Mouse (Mus musculus) midbrain, embryonic 13.5 days (tissue): ENCODE data around the gene Tmem200b. TPM values are rescaled to one million over a fixed set of nuclear protein-coding genes. Genes with fewer than 3 reads are reported as not detected.
A peak's percentile ranks its signal among the peaks of the same experiment; 100 is the strongest.

Experiments
- ATAC-seq: fragments of 200-750 bp; cut with Nextera tagmentation; 2 replicates; pipeline ENCODE4 v1.8.0; 2017; ENCODE audit warnings: mild to moderate bottlenecking, moderate TSS enrichment, moderate library complexity
- H3K27ac ChIP-seq: fragments of 300-500 bp; sonication (generic); 2 replicates; pipeline ENCODE4 v1.5.1; 2015; ENCODE audit warnings: inconsistent platforms, mild to moderate bottlenecking, moderate library complexity
- H3K27me3 ChIP-seq: fragments of 300-500 bp; sonication (generic); 2 replicates; pipeline ENCODE4 v1.6.1; 2015; ENCODE audit warnings: mild to moderate bottlenecking, inconsistent platforms
- H3K36me3 ChIP-seq: fragments of 300-500 bp; sonication (generic); 2 replicates; pipeline ENCODE4 v1.6.1; 2015; ENCODE audit warnings: mild to moderate bottlenecking, inconsistent platforms
- H3K4me1 ChIP-seq: fragments of 300-500 bp; sonication (generic); replicated peaks from 2 replicates; pipeline ENCODE4 v1.6.1; 2015; ENCODE audit warnings: inconsistent platforms
- H3K4me2 ChIP-seq: fragments of 300-500 bp; sonication (generic); replicated peaks from 2 replicates; pipeline ENCODE4 v1.6.1; 2015; ENCODE audit warnings: moderate library complexity, mild to moderate bottlenecking, inconsistent platforms
- H3K4me3 ChIP-seq: fragments of 300-500 bp; sonication (generic); replicated peaks from 2 replicates; pipeline ENCODE4 v1.5.1; 2015; ENCODE audit warnings: mild to moderate bottlenecking, inconsistent platforms
- H3K9ac ChIP-seq: fragments of 300-500 bp; sonication (generic); replicated peaks from 2 replicates; pipeline ENCODE4 v1.6.1; 2015; ENCODE audit warnings: mild to moderate bottlenecking, inconsistent platforms
- H3K9me3 ChIP-seq: fragments of 300-500 bp; sonication (generic); 2 replicates; pipeline ENCODE4 v1.6.1; 2016; ENCODE audit warnings: mild to moderate bottlenecking, inconsistent platforms
- WGBS: fragments of 180-500 bp; shearing (Covaris S2); methylation state at CpG from one replicate; pipeline ENCODE4 v1.1.7; 2015; 5-methylcytosine and 5-hydroxymethylcytosine counted together
- polyA plus RNA-seq: library from polyadenylated mRNA; unstranded; fragments of >200 nt; fragmentation: Nextera tagmentation; extraction: Ambion mirVana; gene quantifications from 2 replicates; pipeline ENCODE4 v1.2.1, GENCODE M21; 2015

Tmem200b gene
- polyA plus RNA-seq, 1 experiment from 2014 or later: not detected

DNA sequence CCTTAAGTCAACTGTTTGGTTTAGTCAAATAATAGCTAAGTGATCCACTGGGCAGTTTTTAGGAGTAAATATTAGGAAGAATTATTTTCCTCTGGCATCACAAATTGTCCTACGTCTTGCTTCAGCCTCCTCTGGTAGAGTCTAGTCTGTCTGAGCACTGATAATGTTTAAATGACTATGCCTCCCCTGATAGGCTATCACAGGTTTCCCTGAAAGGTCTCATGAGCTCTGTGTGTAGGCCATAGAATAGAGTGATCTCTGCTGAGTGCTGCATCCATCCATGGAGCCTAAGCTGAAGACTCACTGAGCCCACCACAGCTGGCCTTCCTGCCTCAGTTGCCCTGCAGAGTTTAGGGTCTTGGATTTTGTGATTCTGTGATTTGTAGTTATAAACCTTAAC is 33.0 kb upstream of the Tmem200b start:
- Histone ChIP-seq H3K9ac (no peak overlapping the region), H3K4me3 (no peak overlapping the region), H3K27ac (no peak overlapping the region), H3K4me1 (peaks cover 16% of the 10 kb centered on the region), H3K4me2 (no peak overlapping the region), H3K27me3 (no peaks in the 10 kb centered on the region), H3K9me3 (no peaks in the 10 kb centered on the region), H3K36me3 (peaks cover 34% of the 10 kb centered on the region)
- WGBS: 86% methylated on average over 1 of the region's 1 CpGs
- no peak for ATAC-seq

DNA sequence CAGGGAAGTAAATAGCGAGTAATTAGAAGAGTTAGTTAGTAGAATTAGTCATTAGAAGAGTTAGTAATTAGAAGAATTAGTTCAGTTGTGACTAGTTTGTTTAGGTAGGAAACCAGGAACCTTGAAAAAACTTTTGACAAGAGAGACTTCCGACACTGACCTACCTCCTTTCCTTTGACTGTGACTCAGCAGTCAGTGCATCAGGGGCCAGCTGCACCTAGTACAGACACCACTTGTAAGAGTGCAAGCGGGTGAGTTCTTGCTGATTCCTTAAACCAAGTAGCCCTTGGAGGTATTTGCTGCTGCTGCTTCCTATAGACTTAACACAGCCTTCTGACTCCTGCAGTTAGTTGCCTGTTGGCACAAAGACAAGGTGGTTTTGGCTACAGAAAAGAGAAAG is 30.9 kb upstream of the Tmem200b start:
- H3K4me2 ChIP-seq: no peak overlapping the region
- WGBS: 92% methylated on average over 3 of the region's 3 CpGs
- H3K4me3 ChIP-seq: no peak overlapping the region
- no peak overlapping the region for H3K9ac ChIP-seq
- H3K9me3 ChIP-seq: no peaks in the 10 kb centered on the region
- peaks cover 44% of the 10 kb centered on the region for H3K36me3 ChIP-seq
- no peak overlapping the region for H3K27ac ChIP-seq
- H3K4me1 ChIP-seq: no peaks in the 10 kb centered on the region
- no peaks in the 10 kb centered on the region for H3K27me3 ChIP-seq
- ATAC-seq: no peak

DNA sequence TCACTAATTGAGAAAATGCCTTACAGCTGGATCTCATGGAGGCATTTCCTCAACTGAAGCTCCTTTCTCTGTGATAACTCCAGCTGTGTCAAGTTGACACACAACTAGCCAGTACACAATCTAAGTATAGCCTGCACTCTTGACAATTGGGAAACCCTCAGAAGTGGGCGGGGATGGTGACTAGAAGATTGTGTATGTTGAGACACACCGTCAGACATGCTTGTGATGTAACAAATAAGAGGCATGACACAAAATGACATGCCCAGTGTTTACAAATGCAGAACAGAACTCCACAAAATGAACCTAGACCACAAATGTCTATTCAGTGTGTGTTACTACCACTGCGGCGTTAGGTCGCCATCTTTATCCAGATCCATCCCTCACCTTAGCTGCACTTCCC is 24.5 kb upstream of the Tmem200b start:
- Histone ChIP-seq H3K9me3 (no peaks in the 10 kb centered on the region), H3K4me3 (no peak overlapping the region), H3K36me3 (peaks cover 82% of the 10 kb centered on the region), H3K4me2 (no peak overlapping the region), H3K27me3 (no peaks in the 10 kb centered on the region), H3K27ac (no peak overlapping the region), H3K4me1 (no peaks in the 10 kb centered on the region), H3K9ac (no peak overlapping the region)
- WGBS: 99% methylated on average over 5 of the region's 5 CpGs
- no peak for ATAC-seq

DNA sequence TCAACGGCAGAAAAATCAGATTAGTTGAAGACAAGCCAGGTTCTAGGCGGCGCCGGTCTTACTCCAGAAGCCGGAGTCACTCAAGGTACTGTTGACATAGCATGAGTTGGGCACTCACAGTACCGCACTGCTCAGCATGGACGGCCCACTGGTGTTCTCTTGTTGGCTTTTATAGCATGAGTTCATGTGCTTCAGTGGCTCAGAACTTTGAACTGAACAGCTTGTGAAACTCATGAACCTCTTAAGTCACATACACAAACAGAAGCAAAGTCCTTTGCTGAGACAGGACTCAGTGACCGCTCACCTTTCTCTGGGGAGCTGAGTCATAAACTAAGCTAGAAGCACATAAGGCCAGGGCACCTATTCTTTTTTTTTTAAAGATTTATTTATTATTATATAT is 23.8 kb upstream of the Tmem200b start:
- Histone ChIP-seq H3K27me3 (no peaks in the 10 kb centered on the region), H3K4me3 (no peak overlapping the region), H3K27ac (no peak overlapping the region), H3K36me3 (peaks cover 81% of the 10 kb centered on the region), H3K4me2 (no peak overlapping the region), H3K4me1 (no peaks in the 10 kb centered on the region), H3K9me3 (no peaks in the 10 kb centered on the region), H3K9ac (no peak overlapping the region)
- 96% methylated on average over 8 of the region's 8 CpGs for WGBS
- no peak for ATAC-seq

DNA sequence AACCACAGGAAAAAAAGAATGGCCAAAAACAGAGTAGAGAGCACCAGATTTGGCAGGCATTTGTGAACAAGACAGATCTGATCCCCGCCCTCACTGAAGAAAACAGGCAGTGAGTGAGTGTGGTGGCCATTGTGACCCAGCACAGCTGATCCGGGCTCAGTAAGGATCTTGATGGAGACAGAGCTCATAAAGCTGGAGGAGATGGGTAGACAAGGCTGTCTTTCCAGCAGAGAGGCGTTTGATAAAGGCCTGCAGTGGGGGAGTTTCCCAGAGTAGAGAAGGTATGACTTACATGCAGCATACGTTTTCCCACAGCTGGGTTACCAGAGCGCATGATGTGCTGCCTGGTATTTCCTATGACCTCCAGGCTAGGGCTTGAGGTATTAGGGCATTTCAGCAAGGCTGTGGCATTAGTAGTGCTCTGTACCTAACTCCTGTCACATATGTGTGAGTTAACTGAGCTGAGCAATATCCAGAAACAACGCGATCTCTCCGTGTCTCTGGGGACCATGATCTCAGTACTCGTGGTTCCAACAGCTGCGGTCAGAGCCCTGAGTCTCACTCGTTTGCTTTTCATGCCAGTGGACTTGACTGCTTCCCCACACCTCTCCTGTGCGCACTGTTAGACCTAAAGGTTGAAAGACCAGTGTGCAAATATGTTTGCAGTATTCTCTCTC is 22.9 kb upstream of the Tmem200b start:
- Histone ChIP-seq H3K9ac (no peak overlapping the region), H3K27ac (no peak overlapping the region), H3K4me3 (no peak overlapping the region), H3K4me2 (no peak overlapping the region), H3K4me1 (no peaks in the 10 kb centered on the region), H3K36me3 (peaks cover 73% of the 10 kb centered on the region), H3K27me3 (no peaks in the 10 kb centered on the region), H3K9me3 (no peaks in the 10 kb centered on the region)
- 85% methylated on average over 12 of the region's 12 CpGs for WGBS
- no peak for ATAC-seq

DNA sequence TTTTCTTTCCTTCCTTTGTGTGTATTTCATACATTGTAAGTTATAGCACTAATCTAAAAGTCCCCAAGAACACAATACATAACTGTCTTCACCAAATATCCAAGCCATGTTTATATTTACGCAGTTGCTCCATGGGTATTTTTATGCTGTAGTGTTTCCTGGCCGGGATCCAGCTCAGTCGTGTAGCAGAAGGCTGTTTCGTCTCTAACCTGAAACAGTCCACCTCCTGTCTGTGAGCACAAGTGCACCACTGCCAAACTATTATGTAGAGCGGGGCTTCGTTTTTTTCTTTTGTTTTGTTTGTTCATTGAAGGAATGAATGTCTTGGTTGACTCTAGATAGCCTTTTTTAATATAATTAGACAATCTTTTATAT is 22.4 kb upstream of the Tmem200b start:
- Histone ChIP-seq H3K27me3 (no peaks in the 10 kb centered on the region), H3K4me3 (no peak overlapping the region), H3K4me1 (no peaks in the 10 kb centered on the region), H3K4me2 (no peak overlapping the region), H3K9me3 (no peaks in the 10 kb centered on the region), H3K36me3 (peaks cover 69% of the 10 kb centered on the region), H3K9ac (no peak overlapping the region), H3K27ac (no peak overlapping the region)
- WGBS: 94% methylated on average over 6 of the region's 6 CpGs
- ATAC-seq: no peak

DNA sequence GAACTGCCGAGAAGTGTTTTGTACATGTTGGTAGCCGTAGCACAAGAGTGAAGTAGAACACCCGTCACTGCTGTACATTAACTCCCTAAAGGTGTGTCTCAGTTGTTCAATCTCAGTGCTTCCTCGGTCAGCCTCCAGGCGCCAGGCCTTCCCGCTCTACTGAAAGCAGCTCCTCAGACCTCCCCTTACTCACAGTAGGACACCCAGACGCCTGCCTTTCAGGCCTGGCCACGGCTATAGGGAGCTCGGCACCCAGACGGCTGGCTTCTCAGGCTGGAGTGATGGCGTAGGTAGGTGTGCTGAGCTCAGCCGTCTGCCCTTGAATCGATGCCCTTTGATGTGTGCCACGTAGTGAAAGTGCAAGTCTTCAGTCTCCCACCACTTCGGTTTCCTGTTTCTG is 20.5 kb upstream of the Tmem200b start:
- Histone ChIP-seq H3K27ac (no peak overlapping the region), H3K4me1 (no peaks in the 10 kb centered on the region), H3K4me2 (no peak overlapping the region), H3K27me3 (no peaks in the 10 kb centered on the region), H3K36me3 (peaks cover 74% of the 10 kb centered on the region), H3K9ac (no peak overlapping the region), H3K4me3 (no peak overlapping the region), H3K9me3 (no peaks in the 10 kb centered on the region)
- 92% methylated on average over 15 of the region's 15 CpGs for WGBS
- no peak for ATAC-seq

DNA sequence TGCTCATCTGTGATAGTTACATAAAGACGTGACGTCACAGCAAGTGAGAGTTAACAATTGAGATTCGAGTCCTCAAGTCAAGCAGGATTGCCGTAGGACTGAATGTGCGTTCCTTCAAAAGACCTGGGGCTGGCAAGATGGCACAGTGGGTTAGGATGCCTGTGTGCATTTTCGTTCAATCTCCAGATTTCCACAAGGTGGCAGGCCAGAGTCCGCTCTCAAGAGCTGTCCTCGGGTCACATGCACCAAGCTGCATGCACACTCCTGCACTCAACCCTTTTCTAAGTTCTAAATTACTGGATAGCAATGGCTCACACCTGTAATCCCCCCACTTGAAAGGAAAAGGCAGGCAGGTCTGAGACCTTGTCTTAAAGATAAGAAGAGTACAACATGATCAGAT is 17.1 kb upstream of the Tmem200b start:
- H3K36me3 ChIP-seq: peaks cover 49% of the 10 kb centered on the region
- 56% methylated on average over 8 of the region's 8 CpGs for WGBS
- ATAC-seq: peak; percentile 43; the same call in 1 of the 2 replicates

DNA sequence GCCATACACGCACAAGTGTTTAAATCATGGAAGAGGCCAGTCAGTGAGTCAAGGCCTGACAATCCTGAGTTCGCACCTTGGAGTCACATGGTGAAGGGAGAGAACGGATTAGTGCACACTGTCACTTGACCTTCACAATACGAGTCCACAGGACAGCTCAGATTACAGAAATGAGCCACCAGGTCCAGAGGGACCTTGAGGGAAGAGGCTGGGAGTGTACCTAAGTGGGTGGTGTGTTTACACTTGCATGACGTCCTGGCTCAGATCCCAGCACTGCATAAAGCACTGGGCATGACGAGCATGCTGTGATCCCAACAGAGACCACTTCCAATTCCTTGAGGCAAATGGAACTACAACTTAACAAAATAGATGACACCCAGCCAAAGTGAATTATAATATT is 15.1 kb upstream of the Tmem200b start:
- Histone ChIP-seq H3K36me3 (peaks cover 30% of the 10 kb centered on the region), H3K27ac (no peak overlapping the region), H3K9me3 (no peaks in the 10 kb centered on the region), H3K4me2 (no peak overlapping the region), H3K4me1 (peaks cover 18% of the 10 kb centered on the region), H3K27me3 (no peaks in the 10 kb centered on the region), H3K9ac (no peak overlapping the region), H3K4me3 (no peak overlapping the region)
- ATAC-seq: no peak
- 76% methylated on average over 6 of the region's 6 CpGs for WGBS

More for the DNA sequence above, 17.1 kb upstream of the Tmem200b start:
- H3K9me3 ChIP-seq: no peaks in the 10 kb centered on the region
- no peak overlapping the region for H3K4me3 ChIP-seq
- no peak overlapping the region for H3K9ac ChIP-seq
- H3K4me1 ChIP-seq: peaks cover under 1% of the 10 kb centered on the region; the same call in 1 of the 2 replicates
- no peak overlapping the region for H3K27ac ChIP-seq
- no peak overlapping the region for H3K4me2 ChIP-seq
- H3K27me3 ChIP-seq: no peaks in the 10 kb centered on the region

DNA sequence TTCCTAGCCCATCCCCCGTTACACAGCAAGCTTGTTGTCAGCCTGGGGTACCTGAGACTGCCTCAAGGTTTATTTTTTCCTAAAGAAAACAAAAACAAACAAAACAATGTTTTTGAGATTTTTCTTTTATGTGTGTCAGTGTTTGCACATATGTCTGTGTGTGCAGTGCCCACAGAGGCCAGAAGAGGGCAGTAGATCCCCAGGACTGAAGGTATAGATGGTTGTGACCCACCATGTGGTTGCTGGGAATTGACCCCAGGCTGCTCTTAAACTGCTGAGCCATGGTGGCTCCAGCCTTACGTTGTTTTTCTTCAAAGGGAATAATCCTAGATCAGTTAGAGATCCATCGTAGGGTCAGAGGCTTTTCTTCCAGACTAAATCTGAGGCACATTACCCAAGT is 13.7 kb upstream of the Tmem200b start:
- no peaks in the 10 kb centered on the region for H3K9me3 ChIP-seq
- no peak overlapping the region for H3K4me2 ChIP-seq
- peaks cover 13% of the 10 kb centered on the region for H3K27me3 ChIP-seq
- peaks cover 17% of the 10 kb centered on the region for H3K36me3 ChIP-seq
- no peak overlapping the region for H3K9ac ChIP-seq
- peaks cover 18% of the 10 kb centered on the region for H3K4me1 ChIP-seq
- no peak overlapping the region for H3K27ac ChIP-seq
- WGBS: 93% methylated on average over 3 of the region's 3 CpGs
- no peak for ATAC-seq
- H3K4me3 ChIP-seq: no peak overlapping the region

DNA sequence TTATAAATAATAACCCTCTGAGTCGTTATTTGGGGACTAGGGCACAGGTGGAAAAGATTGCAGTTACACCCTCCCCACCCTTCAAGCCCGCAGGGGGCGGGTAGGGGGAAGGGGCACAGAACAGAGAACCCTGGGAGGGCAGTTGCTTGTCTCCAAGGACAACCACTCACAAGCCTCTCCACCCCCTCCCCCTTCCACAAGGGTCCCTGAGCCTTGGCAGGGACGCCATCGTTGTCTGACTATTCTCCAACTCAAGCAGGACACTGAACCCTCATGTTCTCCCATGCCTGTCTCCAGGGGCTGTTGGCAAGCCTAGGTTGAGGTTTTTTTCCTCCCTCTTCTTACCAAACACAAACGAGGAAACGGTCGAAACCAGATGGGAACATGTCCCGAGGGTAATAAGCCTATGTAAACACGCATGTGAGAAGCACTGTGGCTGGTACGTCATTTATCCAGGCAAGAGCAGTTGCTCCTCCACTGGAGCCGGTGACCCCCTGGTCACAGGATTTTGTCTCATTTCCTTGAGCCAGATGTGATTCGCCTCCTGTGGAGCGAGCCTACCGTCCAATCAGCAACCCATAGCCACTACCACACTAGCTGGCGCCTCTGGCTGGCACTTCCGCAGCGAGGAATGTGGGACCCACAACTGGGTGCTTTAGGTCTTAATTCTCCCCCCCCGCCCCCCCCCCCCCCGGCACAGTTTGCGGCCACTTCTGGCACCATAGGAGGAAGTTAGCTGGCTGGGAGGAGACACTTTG is 11.2 kb upstream of the Tmem200b start:
- peak overlapping the region; percentile 32 for H3K4me2 ChIP-seq
- no peak overlapping the region for H3K9ac ChIP-seq
- no peaks in the 10 kb centered on the region for H3K9me3 ChIP-seq
- H3K27ac ChIP-seq: 0 out of 2 replicates have a peak overlapping the region, but pooled peaks have one; percentile 1
- peaks cover 37% of the 10 kb centered on the region for H3K27me3 ChIP-seq
- H3K4me3 ChIP-seq: no peak overlapping the region
- H3K4me1 ChIP-seq: peaks cover 32% of the 10 kb centered on the region
- peaks cover 4% of the 10 kb centered on the region; the same call in 1 of the 2 replicates for H3K36me3 ChIP-seq
- WGBS: 19% methylated on average over 18 of the region's 21 CpGs
- peak; percentile 18; the same call in 1 of the 2 replicates for ATAC-seq

DNA sequence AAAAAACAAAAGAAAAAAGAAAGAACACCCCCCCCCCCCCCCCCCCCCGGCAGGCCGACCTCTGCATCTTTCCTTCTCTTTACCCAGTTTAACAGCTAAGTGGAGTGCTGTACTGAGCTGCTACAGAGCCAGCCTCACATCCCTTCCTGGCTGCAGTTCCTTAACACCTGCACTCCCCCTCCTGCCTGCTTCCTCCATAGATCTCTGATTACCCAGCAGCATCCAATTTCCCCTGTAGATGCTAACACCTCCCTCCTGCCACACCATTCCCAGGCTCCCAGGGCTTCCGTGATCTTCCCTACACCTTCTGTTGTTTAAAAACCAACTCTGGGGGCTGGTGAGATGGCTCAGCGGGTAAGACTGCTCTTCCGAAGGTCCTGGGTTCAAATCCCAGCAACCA is 10.1 kb upstream of the Tmem200b start:
- 66% methylated on average over 3 of the region's 5 CpGs for WGBS
- ATAC-seq: no peak
- no peaks in the 10 kb centered on the region for H3K36me3 ChIP-seq
- peaks cover 42% of the 10 kb centered on the region for H3K4me1 ChIP-seq
- no peak overlapping the region for H3K27ac ChIP-seq
- H3K9me3 ChIP-seq: no peaks in the 10 kb centered on the region
- H3K4me3 ChIP-seq: no peak overlapping the region
- H3K4me2 ChIP-seq: no peak overlapping the region
- H3K27me3 ChIP-seq: peaks cover 48% of the 10 kb centered on the region
- H3K9ac ChIP-seq: no peak overlapping the region
